Mouse (Mus musculus) small intestine, adult 2 months (tissue): ENCODE measurements at regions not wholly inside any gene's neighbourhood (a gene's known extent, or its start where the extent isn't known, plus 50 kb on each side); places are given as distances from the start of the nearest gene placed in this dataset.

Experiments
- H3K27ac ChIP-seq: fragments of 200-500 bp; 2 replicates; pipeline ENCODE4 v1.5.1; 2012; ENCODE audit warnings: low read depth, low read length, control low read depth, inconsistent platforms; ENCODE audit not compliant: insufficient read depth
- H3K27me3 ChIP-seq: fragments of 200-500 bp; 2 replicates; pipeline ENCODE4 v1.6.1; 2012; ENCODE audit warnings: mild to moderate bottlenecking, moderate library complexity, low read length, inconsistent platforms; ENCODE audit not compliant: control insufficient read depth, insufficient read depth
- H3K36me3 ChIP-seq: fragments of 200-500 bp; 2 replicates; pipeline ENCODE4 v1.6.1; 2012; ENCODE audit warnings: mild to moderate bottlenecking, low read length, control low read depth, inconsistent platforms; ENCODE audit not compliant: control insufficient read depth, insufficient read depth
- H3K4me1 ChIP-seq: fragments of 200-500 bp; 2 replicates; pipeline ENCODE4 v1.6.1; 2012; ENCODE audit warnings: low read length, inconsistent platforms, mixed read lengths; ENCODE audit not compliant: control insufficient read depth, insufficient read depth, insufficient read length
- H3K4me3 ChIP-seq: fragments of 200-500 bp; 2 replicates; pipeline ENCODE4 v1.5.1; 2012; ENCODE audit warnings: low read depth, mild to moderate bottlenecking, control low read depth, inconsistent platforms, low read length, moderate library complexity
- CTCF ChIP-seq: fragments of 200-500 bp; IDR thresholded peaks from 2 replicates; pipeline ENCODE4 v1.5.1; 2012; ENCODE audit warnings: low read depth, mild to moderate bottlenecking, control low read depth, inconsistent platforms, low read length, moderate library complexity, mixed read lengths; ENCODE audit not compliant: insufficient replicate concordance, insufficient read length; ENCODE audit errors: extremely low read depth
- POLR2A ChIP-seq: fragments of 200-500 bp; IDR thresholded peaks from 2 replicates; pipeline ENCODE4 v1.6.1; 2012; ENCODE audit warnings: low read depth, mild to moderate bottlenecking, control low read depth, inconsistent platforms, low read length, moderate library complexity
- WGBS: fragments of 180-500 bp; shearing (Covaris S2); methylation state at CpG from one replicate; pipeline ENCODE4 v1.1.7; 2018; 5-methylcytosine and 5-hydroxymethylcytosine counted together

DNA sequence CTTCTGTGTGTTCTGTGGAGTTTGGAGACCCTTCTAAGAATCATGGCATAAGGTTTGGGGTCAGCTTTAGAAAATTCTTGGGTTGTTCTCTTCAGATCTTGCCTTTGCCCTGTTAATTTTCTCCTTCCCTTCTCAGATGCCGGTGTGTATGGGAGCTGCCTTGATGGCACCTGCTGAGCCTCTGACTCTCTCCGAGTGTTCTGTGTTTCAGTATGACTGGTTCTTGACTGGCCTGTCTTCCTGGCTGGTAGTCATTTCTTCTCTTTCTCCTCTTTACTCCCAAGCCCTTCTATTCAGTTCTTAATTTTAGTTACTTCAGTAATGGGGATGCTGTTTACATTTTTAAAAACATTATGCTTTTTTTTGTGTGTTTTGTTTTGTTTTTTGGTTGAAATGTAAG lies 152.1 kb upstream of the Ubr2 start:
- H3K4me1 ChIP-seq = no peaks in the 10 kb centered on the region
- no peak overlapping the region for H3K27ac ChIP-seq
- TF ChIP-seq POLR2A (no peak), CTCF (no peak)
- no peaks in the 10 kb centered on the region for H3K36me3 ChIP-seq
- 69% methylated on average over 2 of the region's 2 CpGs for WGBS
- H3K27me3 ChIP-seq = no peaks in the 10 kb centered on the region
- H3K4me3 ChIP-seq = no peak overlapping the region

DNA sequence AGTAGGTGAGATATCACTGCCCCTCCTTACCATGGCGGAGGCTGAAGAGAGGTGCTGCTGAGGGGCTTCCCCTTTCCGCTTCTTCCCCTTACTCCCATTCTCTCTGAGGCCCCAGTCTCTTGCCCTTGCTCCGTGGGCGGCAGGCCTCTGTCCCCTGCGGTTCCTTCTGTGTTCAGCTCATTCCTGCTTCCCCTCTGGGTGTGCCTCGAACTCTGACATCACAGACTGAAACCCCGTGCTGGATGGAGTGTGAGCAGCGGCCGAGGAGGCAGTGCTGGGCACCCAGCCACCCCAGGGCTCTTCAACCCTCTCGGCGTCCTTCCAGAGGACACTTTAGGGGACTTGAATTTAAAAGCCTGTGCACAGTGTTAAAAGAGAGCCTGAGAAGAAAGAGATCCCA lies 145.9 kb upstream of the Ubr2 start:
- 60% methylated on average over 11 of the region's 11 CpGs for WGBS
- H3K27ac ChIP-seq = no peak overlapping the region
- TF ChIP-seq CTCF = no peak

DNA sequence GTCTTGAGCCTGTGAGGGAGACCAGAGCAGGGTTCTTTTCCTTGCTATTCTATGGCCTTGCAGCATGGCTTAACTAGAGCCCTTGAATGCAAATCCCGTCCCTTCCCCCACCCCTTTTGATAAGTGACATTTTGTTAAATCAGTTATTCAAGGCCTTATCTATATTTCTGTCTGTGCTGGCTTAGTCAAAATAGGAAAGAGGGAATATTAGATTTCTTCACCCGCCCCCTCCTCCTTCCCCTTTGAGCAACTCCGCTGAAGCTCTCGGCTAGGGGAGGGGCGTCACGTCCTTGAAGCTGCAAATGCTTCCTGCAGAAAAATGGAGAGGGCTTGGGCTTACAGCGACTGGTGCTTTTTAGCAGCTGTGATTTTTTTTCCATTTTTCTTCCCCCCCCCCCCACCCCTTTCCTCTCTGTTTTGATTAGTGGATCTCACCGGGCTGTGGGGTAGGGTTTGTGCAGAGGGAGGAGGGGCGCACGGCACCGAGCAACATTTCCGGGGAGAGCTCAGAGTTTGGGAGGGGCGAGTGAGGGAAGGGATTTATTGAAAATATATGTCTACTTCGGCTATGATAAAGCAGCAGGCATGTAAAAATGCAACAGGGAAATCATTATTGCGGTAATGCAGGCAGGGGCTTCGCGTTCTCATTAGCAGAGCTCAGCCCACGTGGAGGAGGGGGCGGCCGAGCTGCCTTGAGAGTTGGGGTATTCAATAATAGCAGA lies 141.4 kb upstream of the Ubr2 start:
- TF ChIP-seq CTCF (no peak), POLR2A (no peak)
- no peaks in the 10 kb centered on the region for H3K36me3 ChIP-seq
- no peak overlapping the region for H3K4me3 ChIP-seq
- WGBS = 35% methylated on average over 20 of the region's 20 CpGs
- no peak overlapping the region for H3K27ac ChIP-seq
- H3K4me1 ChIP-seq = no peaks in the 10 kb centered on the region
- no peaks in the 10 kb centered on the region for H3K27me3 ChIP-seq

More for the DNA sequence above, 145.9 kb upstream of the Ubr2 start:
- H3K36me3 ChIP-seq = no peaks in the 10 kb centered on the region
- H3K27me3 ChIP-seq = no peaks in the 10 kb centered on the region
- no peaks in the 10 kb centered on the region for H3K4me1 ChIP-seq
- no peak overlapping the region for H3K4me3 ChIP-seq

DNA sequence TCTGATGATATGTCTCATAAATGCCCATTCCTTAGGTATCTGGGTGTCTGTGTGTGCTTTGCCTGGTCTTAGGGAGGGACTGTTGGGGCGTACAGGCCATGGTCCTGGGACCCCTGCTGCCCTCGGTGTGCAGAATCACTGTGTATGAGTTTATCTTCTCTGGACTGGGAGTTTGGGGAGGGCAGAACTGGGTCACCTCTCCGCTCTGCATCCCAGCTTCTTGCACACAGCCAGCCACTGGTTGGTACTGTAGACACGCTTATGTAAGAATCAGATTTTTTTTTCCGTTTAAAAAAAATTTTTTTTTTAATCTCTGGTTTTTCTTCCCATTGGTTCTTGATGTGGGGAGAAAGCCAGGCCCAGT lies 140.8 kb upstream of the Ubr2 start:
- H3K36me3 ChIP-seq = no peaks in the 10 kb centered on the region
- H3K27ac ChIP-seq = no peak overlapping the region
- 62% methylated on average over 5 of the region's 5 CpGs for WGBS

DNA sequence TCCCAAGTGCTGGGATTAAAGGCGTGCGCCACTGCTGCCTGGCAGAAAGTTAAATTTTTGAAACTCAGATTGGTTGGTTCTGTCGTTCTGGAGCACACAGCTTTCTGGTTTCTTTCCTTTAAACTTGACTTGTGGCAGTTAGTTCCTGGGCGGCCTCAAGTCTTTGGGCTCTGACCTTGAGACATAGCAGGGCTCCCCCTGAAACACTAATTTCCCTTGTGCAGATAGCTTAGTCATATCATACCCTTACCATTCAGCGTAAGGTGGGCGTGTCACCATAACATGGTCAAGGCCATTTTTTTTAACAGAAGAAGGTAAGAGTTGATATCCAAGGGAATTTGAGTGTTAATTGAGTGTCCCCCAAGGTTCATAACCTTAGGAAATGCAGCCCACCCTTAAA lies 140.3 kb upstream of the Ubr2 start:
- WGBS = 73% methylated on average over 6 of the region's 6 CpGs
- H3K4me3 ChIP-seq = no peak overlapping the region
- H3K36me3 ChIP-seq = no peaks in the 10 kb centered on the region
- no peaks in the 10 kb centered on the region for H3K27me3 ChIP-seq
- H3K27ac ChIP-seq = no peak overlapping the region
- H3K4me1 ChIP-seq = no peaks in the 10 kb centered on the region
- no peak for TF ChIP-seq CTCF
- no peak for TF ChIP-seq POLR2A

More for the DNA sequence above, 140.8 kb upstream of the Ubr2 start:
- no peaks in the 10 kb centered on the region for H3K4me1 ChIP-seq
- H3K27me3 ChIP-seq = no peaks in the 10 kb centered on the region
- no peak overlapping the region for H3K4me3 ChIP-seq
- TF ChIP-seq POLR2A (no peak), CTCF (no peak)

DNA sequence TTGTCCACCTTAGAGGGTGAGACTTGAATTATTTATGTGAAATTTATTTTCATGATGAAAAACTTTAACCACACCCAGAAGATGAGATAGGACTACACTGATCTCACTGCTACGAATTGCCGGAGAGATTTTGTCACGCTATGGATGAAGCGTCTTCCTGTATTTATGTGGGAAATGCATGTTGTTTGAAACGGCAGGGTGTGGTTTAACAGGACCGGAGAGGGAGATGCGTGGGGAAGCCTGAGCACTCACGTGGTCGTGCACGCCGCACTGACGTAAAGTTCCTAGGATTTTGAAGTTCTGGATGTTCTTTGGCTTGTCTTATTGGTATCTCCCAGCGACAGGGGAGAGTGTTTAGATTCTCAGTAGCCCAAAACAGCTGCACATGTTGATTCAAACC lies 139.3 kb upstream of the Ubr2 start:
- no peak overlapping the region for H3K4me3 ChIP-seq
- H3K4me1 ChIP-seq = 0 out of 2 replicates have a peak, but pooled peaks cover 1% of the 10 kb centered on the region
- WGBS = 83% methylated on average over 13 of the region's 13 CpGs
- H3K27me3 ChIP-seq = no peaks in the 10 kb centered on the region
- H3K36me3 ChIP-seq = no peaks in the 10 kb centered on the region
- no peak overlapping the region for H3K27ac ChIP-seq
- TF ChIP-seq CTCF (no peak), POLR2A (no peak)

DNA sequence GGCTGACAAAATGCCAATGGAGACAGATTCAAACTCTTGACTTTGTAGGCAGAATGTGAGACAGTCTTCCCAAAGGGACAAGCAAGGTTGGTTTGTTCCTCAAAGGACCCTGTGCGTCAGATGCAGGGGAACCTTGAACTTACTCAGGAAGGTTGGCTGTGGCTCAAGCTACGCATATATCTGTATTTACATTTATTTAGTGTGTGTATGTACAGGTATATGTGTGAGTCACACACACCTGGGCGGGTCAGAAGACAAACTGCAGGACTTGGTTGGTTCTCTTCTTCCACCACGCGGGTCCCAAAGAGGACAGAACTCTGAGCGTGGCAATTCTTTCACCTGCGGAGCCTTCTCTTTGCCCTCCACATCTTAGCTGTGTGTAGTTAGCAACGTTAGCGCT lies 138.8 kb upstream of the Ubr2 start:
- Histone ChIP-seq H3K4me3 (no peak overlapping the region), H3K4me1 (0 out of 2 replicates have a peak, but pooled peaks cover 1% of the 10 kb centered on the region), H3K36me3 (no peaks in the 10 kb centered on the region), H3K27ac (no peak overlapping the region), H3K27me3 (no peaks in the 10 kb centered on the region)
- 69% methylated on average over 9 of the region's 9 CpGs for WGBS
- TF ChIP-seq POLR2A (no peak), CTCF (no peak)
